Mouse (Mus musculus): ENCODE measurements at regions not wholly inside any gene's neighbourhood (a gene's known extent, or its start where the extent isn't known, plus 50 kb on each side); places are given as distances from the start of the nearest gene placed in this dataset.
A peak's percentile ranks its signal among the peaks of the same experiment; 100 is the strongest.
"Not testable (repeated sequence)": the region's sequence is repeated elsewhere in the genome, so short reads cannot be mapped to it uniquely, and the experiment has no call there.

DNA sequence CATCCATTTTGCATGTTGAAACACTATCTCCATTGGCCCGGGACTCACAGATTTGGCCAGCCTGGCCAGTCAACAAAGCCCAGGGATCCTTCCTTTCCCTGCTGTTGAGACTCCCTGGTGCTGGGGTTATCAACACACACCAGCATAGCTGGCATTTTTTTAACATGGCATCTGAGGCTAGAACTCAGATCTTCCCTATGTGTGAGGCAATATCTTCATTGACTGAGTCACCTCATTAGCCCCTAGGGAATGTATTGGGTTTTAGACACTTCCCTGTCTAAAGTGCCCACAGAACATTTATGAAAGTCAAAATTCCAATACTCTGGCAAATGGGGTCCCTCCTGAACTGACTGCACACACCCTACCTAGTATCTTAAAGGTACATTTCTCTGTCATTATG is 306.8 kb upstream of the Rgma start:
- Histone ChIP-seq H3K36me3 (ENCODE audit: control insufficient read depth, insufficient read depth) (no peaks in the 10 kb centered on the region), H3K4me3 (ENCODE audit: insufficient read depth, poor library complexity, severe bottlenecking) (no peak overlapping the region), H3K79me3 (ENCODE audit: low read depth) (no peaks in the 10 kb centered on the region), H3K27me3 (ENCODE audit: control insufficient read depth, insufficient read depth, insufficient read length) (no peaks in the 10 kb centered on the region), H3ac (ENCODE audit: control insufficient read depth, insufficient read length, low read depth) (no peak overlapping the region), H3K79me2 (ENCODE audit: control insufficient read depth, insufficient read depth) (no peaks in the 10 kb centered on the region)
- TF ChIP-seq CTCF (IDR thresholded peaks at IDR 0.05; ENCODE audit: control insufficient read depth, insufficient read depth, insufficient read length) (no peak), CEBPB (IDR thresholded peaks at IDR 0.05; ENCODE audit: low read depth) (peak; percentile 69)

DNA sequence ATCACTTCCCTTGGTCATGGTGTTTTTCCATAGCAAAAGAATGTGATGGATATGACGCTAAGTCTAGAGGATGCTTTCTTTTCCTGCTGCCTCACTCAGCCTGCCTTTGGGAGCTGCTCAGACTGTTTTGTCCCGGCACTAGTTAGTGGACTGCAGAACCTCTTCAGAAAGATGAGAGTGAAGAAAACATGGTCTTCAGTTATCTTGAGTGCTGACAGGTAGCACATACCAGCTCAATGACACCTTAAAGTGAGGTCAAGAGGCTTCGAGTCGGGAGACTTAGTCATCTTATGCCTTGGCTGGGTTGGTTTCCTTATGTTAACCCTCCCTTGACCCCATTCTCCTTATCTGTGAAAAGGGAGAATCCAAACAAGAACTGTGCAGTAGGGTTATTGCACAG is 306.0 kb upstream of the Rgma start:
- TF ChIP-seq MYOD1 (IDR thresholded peaks at IDR 0.05; ENCODE audit: control insufficient read depth, insufficient read length, low read depth): no peak
- no peak for TF ChIP-seq CEBPB (IDR thresholded peaks at IDR 0.05; ENCODE audit: low read depth)
- no peak for TF ChIP-seq MAX (IDR thresholded peaks at IDR 0.05)

DNA sequence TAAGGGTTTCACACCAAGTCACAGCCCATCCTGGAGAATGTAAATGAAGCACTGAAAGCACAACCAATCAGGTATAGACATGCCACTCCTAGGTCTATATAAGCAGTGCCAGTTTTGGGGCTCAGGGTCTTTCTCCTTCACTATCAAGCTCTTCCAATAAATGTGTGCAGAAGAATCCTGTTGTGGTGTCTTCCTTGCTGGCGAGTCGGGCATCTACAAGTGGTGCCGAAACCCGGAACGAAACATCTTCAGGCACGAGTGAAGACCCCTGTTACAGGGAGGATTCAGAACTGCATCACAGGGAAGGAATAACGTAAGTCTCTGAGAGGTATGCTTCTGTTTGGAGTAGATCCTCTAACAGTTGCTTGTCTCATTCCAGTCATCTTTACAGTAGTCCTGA is 299.9 kb upstream of the Rgma start:
- H3K27me3 ChIP-seq (ENCODE audit: control insufficient read depth, insufficient read depth, insufficient read length); H3K79me2 ChIP-seq (ENCODE audit: control insufficient read depth, insufficient read depth); H3K79me3 ChIP-seq (ENCODE audit: low read depth); H3K4me3 ChIP-seq (ENCODE audit: insufficient read depth, poor library complexity, severe bottlenecking); H3ac ChIP-seq (ENCODE audit: control insufficient read depth, insufficient read length, low read depth); H3K36me3 ChIP-seq (ENCODE audit: control insufficient read depth, insufficient read depth): not testable (repeated sequence)

More for the DNA sequence above, 306.0 kb upstream of the Rgma start:
- H3ac ChIP-seq (ENCODE audit: control insufficient read depth, insufficient read length, low read depth): no peak overlapping the region
- H3K79me3 ChIP-seq (ENCODE audit: low read depth): no peaks in the 10 kb centered on the region
- no peak overlapping the region for H3K4me3 ChIP-seq (ENCODE audit: insufficient read depth, poor library complexity, severe bottlenecking)
- H3K27me3 ChIP-seq (ENCODE audit: control insufficient read depth, insufficient read depth, insufficient read length): no peaks in the 10 kb centered on the region
- H3K36me3 ChIP-seq (ENCODE audit: control insufficient read depth, insufficient read depth): no peaks in the 10 kb centered on the region
- no peaks in the 10 kb centered on the region for H3K79me2 ChIP-seq (ENCODE audit: control insufficient read depth, insufficient read depth)

DNA sequence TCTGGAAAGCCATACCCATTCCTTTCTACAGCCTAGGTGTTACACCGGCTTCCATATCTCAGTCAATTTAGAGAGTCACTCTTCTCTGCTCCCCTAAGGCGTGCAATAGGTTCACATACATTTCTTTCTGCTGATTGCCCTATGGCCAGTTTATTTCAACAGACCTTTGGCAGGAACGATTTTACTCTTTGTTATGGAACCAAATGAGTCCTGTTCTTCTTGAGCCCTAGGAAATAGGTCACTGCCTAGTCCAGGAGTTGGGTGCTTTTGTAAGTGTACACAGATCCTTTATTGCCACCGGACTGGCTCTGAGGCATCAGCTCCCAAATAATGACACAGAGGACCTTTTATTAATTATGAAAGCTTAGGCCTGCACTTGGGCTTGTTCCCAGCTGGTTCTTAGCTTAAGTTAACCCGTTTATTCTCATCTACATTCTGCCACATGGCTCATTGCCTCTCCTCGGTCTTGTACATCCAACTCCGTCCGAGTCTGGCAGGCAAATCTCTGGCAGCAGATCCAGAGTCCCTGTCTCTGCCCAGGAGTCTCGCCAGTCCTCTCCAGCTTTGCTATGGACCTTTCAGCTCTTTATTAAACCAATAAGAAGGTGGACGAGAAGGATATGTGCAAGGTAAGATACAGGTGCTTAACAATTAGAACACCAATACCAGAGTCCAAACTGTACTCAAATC is 287.7 kb upstream of the Rgma start:
- Histone ChIP-seq H3K79me2 (ENCODE audit: control insufficient read depth, insufficient read depth) (no peaks in the 10 kb centered on the region), H3K36me3 (ENCODE audit: control insufficient read depth, insufficient read depth) (no peaks in the 10 kb centered on the region), H3K27me3 (ENCODE audit: control insufficient read depth, insufficient read depth, insufficient read length) (no peaks in the 10 kb centered on the region), H3K79me3 (ENCODE audit: low read depth) (no peaks in the 10 kb centered on the region), H3K4me3 (ENCODE audit: insufficient read depth, poor library complexity, severe bottlenecking) (no peak overlapping the region), H3ac (ENCODE audit: control insufficient read depth, insufficient read length, low read depth) (no peak overlapping the region)
- TF ChIP-seq MYOG (IDR thresholded peaks at IDR 0.05; ENCODE audit: control insufficient read depth, extremely low read depth, insufficient read length): no peak
- TF ChIP-seq MAX (IDR thresholded peaks at IDR 0.05): no peak
- no peak for TF ChIP-seq CEBPB (IDR thresholded peaks at IDR 0.05; ENCODE audit: low read depth)
- TF ChIP-seq MYOD1 (IDR thresholded peaks at IDR 0.05; ENCODE audit: control insufficient read depth, insufficient read length, low read depth): no peak
- TF ChIP-seq CTCF (IDR thresholded peaks at IDR 0.05; ENCODE audit: control insufficient read depth, insufficient read depth, insufficient read length): no peak
- no peak for TF ChIP-seq USF1 (IDR thresholded peaks at IDR 0.05; ENCODE audit: low read depth)
- TF ChIP-seq FOSL1 (IDR thresholded peaks at IDR 0.05; ENCODE audit: insufficient read depth, low read length, poor library complexity, severe bottlenecking): no peak

DNA sequence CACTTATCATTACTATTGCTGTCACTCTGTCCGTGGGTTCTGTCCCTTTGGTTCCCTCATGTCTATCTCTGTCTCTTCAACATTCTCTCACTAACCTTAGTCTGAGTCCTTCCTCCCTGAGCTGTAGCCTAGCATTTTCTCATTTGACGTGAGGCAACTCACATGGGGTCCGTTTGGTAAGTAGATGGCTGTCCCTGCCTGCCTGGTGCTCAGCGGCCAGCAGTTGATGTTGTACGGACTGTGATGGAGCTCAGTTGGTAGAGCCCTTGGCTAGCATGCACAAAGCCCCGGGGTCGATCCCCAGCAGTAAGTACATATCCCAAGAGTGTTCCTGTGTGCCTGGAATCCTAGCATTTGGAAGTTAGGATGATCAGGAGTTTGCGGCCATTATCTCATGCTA is 287.0 kb upstream of the Rgma start:
- Histone ChIP-seq H3ac (ENCODE audit: control insufficient read depth, insufficient read length, low read depth) (no peak overlapping the region), H3K27me3 (ENCODE audit: control insufficient read depth, insufficient read depth, insufficient read length) (no peaks in the 10 kb centered on the region), H3K79me2 (ENCODE audit: control insufficient read depth, insufficient read depth) (no peaks in the 10 kb centered on the region), H3K36me3 (ENCODE audit: control insufficient read depth, insufficient read depth) (no peaks in the 10 kb centered on the region), H3K4me3 (ENCODE audit: insufficient read depth, poor library complexity, severe bottlenecking) (no peak overlapping the region), H3K79me3 (ENCODE audit: low read depth) (no peaks in the 10 kb centered on the region)
- TF ChIP-seq MYOD1 (IDR thresholded peaks at IDR 0.05; ENCODE audit: control insufficient read depth, insufficient read length, low read depth) (no peak), CEBPB (IDR thresholded peaks at IDR 0.05; ENCODE audit: low read depth) (no peak), USF1 (IDR thresholded peaks at IDR 0.05; ENCODE audit: low read depth) (no peak)

DNA sequence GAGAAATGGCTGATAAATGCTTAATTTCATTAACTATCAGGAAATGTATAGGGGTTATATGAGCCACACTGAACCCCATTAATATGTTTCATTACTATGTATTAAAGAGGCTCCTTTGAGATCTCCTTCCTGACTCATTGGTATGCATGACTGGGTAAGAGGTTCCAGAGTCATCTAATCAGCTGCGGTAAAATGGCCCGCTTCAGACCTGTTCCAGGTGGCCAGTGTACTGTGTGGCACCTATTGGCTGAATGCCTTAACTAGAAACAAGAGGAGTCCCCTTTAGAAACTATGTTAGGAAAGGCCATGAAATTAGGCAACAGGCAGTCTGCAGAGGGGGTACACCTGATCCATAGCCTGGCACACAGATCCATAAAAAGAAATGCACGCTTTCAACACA is 283.6 kb upstream of the Rgma start:
- no peaks in the 10 kb centered on the region for H3K79me2 ChIP-seq (ENCODE audit: control insufficient read depth, insufficient read depth)
- no peaks in the 10 kb centered on the region for H3K27me3 ChIP-seq (ENCODE audit: control insufficient read depth, insufficient read depth, insufficient read length)
- no peak overlapping the region for H3K4me3 ChIP-seq (ENCODE audit: insufficient read depth, poor library complexity, severe bottlenecking)
- H3K79me3 ChIP-seq (ENCODE audit: low read depth): no peaks in the 10 kb centered on the region
- H3K36me3 ChIP-seq (ENCODE audit: control insufficient read depth, insufficient read depth): no peaks in the 10 kb centered on the region
- H3ac ChIP-seq (ENCODE audit: control insufficient read depth, insufficient read length, low read depth): no peak overlapping the region
- no peak for TF ChIP-seq USF1 (IDR thresholded peaks at IDR 0.05; ENCODE audit: low read depth)
- TF ChIP-seq MAX (IDR thresholded peaks at IDR 0.05): no peak
- TF ChIP-seq MYOD1 (IDR thresholded peaks at IDR 0.05; ENCODE audit: control insufficient read depth, insufficient read length, low read depth): no peak
- no peak for TF ChIP-seq MYOG (IDR thresholded peaks at IDR 0.05; ENCODE audit: control insufficient read depth, extremely low read depth, insufficient read length)
- no peak for TF ChIP-seq CEBPB (IDR thresholded peaks at IDR 0.05; ENCODE audit: low read depth)
- TF ChIP-seq CTCF (IDR thresholded peaks at IDR 0.05; ENCODE audit: control insufficient read depth, insufficient read depth, insufficient read length): no peak
- no peak for TF ChIP-seq FOSL1 (IDR thresholded peaks at IDR 0.05; ENCODE audit: insufficient read depth, low read length, poor library complexity, severe bottlenecking)
